17 mouse cellular contexts compared by ENCODE assay signal in genomic region chr8:13483191-13483590, GRCm38 (mm10). TPM values are rescaled to one million over a fixed set of nuclear protein-coding genes. Genes with fewer than 3 reads are reported as not detected.
"Had no signal": no experiment of that assay in that cellular context is flagged by ENCODE, and none has a peak within 500 bp of the region (broad histone marks: within the 10 kb centered on the region; RNA-seq: fewer than 3 reads in every experiment).

No protein-coding gene starts in this region.

- H3K4me1 ChIP-seq: neural tube, embryonic 13.5 days; neural tube, embryonic 15.5 days; stomach, embryonic 15.5 days had no signal

- H3K9ac ChIP-seq: neural tube, embryonic 13.5 days; neural tube, embryonic 15.5 days; stomach, embryonic 15.5 days had no signal

- H3K27ac ChIP-seq: neural tube, embryonic 13.5 days; neural tube, embryonic 15.5 days; stomach, embryonic 15.5 days; stomach, postnatal 0 days had no signal

- H3K4me3 ChIP-seq: neural tube, embryonic 13.5 days; neural tube, embryonic 15.5 days; stomach, embryonic 15.5 days had no signal

- H3K36me3 ChIP-seq: neural tube, embryonic 13.5 days; stomach, embryonic 15.5 days had no signal

- DNase-seq: retina, postnatal 1 day; right cerebral cortex, adult 18-20 months; right cerebral cortex, postnatal 14 days; right cerebral cortex, postnatal 25 days; right cerebral cortex, postnatal 4 days; spleen, adult 18-20 months; thymus, adult 18-20 months; thymus, adult 2 months; thymus, postnatal 14 days; thymus, postnatal 25 days; thymus, postnatal 36 days; thymus, postnatal 4 days had no signal

- H3K27me3 ChIP-seq: neural tube, embryonic 13.5 days; neural tube, embryonic 15.5 days; stomach, embryonic 15.5 days had no signal

RNA-seq across cellular contexts. Expression of gene Gas6, which starts 11.1 kb away (rescaled TPM):
- total RNA-seq: neutrophil, adult 5-6 weeks had no signal

RNA-seq across cellular contexts. Expression of gene Tmem255b, which starts 48.2 kb away (rescaled TPM):
- total RNA-seq: neutrophil, adult 5-6 weeks had no signal
